Mouse (Mus musculus) testis, postnatal 10 days (tissue): ENCODE measurements around the gene Nme2.
A peak's percentile ranks its signal among the peaks of the same experiment; 100 is the strongest.
"Not testable (repeated sequence)": the region's sequence is repeated elsewhere in the genome, so short reads cannot be mapped to it uniquely, and the experiment has no call there.

Source experiments
- DNase-seq: peaks from one replicate; pipeline ENCODE4 v3.0.0; 2021; ENCODE audit warnings: low spot score

The Nme2 gene

GRCm38 (mm10) chr11:93967381-93967780, 11.3 kb upstream of the Nme2 start:
- no peak for DNase-seq

- DNase-seq, result no peak
Observed at GRCm38 (mm10) chr11:93965391-93965790, 9.3 kb upstream of the Nme2 start.

DNA sequence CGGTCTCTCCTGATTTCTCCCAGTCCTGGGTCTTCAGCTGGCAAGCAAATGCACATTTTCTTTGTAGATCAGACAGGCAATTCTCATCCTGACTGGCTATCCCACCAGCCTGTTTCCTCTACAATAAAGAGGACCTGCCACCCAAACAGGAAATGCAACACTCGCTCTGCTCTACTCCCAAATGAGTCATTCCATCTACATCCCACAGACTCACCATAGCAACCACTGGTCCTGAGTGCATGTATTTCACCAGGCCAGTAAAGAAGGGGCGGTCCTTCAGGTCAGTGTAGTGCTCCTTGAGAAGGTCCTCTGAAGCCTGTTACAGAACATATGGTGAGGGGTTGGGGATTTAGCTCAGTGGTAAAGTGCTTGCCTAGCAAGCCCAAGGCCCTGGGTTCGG, 7.0 kb upstream of the Nme2 start:
- DNase-seq, result no peak

DNA sequence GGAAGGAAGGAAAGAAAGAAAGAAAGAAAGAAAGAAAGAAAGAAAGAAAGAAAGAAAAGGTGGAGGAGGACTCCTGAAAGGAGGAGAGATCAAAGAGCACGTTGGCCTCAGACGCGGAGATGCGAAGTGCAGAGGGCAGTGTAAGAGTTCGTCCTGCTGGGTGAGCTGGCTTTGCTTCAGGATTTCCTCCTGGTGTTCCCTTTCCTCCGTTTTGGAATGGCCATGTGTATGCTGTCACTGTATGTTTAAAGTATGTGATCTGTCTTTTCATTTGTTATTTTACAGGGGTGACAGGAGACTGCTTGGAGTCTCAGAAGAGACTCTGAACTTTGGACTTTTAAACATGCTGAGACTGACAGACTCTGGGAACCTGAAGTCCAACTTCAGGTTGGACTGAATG, 5.4 kb upstream of the Nme2 start:
- DNase-seq, result no peak

- no peak for DNase-seq
Observed at GRCm38 (mm10) chr11:93957746-93958145, 1.7 kb upstream of the Nme2 start.

GRCm38 (mm10) chr11:93957031-93957555, 1.0 kb upstream of the Nme2 start:
- DNase-seq, result no peak

- DNase-seq, result peak; percentile 94
Observed at GRCm38 (mm10) chr11:93955256-93956150, 556 bp downstream of the Nme2 start.

DNA sequence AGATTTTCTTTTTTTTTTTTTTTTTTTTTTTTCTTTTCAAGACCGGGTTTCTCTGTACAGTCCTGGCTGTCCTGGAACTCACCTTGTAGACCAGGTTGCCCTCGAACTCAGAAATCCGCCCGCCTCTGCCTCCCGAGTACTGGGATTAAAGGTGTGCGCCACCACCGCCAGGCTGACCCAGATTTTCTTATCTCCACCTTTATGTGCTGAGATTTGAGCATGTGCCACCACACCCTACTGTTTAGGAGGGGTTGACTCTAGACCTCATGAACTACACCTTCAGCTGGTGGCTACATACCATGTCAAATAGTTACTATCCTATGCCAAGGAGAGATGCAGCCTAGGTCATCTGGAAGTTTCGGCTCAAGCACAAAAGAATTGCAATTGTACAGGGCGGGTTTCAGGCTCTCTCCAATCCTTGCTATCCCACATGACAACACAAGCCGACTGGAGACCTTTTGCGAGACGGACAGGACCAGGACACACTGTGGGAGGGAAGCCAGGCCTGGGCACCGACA, 1.3 kb downstream of the Nme2 start:
- DNase-seq, result no peak

DNA sequence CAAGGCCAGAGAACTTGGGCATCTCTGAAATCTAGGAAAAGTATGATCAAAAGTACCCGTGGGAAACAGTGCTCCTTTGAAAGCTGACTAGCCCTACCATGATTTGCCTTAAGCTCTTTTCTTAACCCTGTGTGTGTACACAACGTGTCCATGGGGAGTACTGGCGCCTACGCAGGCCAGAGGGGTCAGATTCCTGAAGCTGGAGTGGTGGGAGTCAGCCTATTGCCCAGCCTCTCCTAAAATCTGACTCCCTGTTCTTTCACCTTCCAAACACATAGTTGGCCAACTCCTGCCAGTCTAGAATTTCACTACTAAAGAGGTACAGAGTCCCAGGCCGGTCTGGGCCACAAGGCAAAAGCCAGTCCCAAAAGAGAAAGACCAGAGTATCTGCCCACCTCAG, 3.7 kb downstream of the Nme2 start:
- no peak for DNase-seq

- DNase-seq, result no peak
Observed at GRCm38 (mm10) chr11:93950045-93950444, 6.0 kb downstream of the Nme2 start.

- DNase-seq, result no peak
Observed at GRCm38 (mm10) chr11:93948887-93949567, 7.0 kb downstream of the Nme2 start.

DNA sequence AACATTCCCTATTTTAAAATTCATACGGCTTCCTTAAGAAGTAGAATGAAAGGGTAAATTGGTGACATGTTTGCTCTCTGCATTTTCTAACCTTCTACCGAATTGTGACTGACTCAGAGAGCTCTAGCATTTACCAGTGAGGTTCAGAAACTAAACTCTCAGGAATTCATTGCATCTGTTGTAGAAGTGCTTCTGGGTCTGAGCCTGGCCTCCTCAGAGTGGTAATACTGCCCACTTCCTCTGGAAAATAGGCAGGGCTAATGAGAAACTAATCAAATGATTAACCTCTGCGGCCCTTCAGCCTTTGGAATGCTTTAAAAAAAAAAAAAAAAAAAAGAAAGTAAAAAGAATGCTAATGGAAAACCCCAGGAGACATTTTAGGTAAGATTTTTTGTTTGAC, 11.1 kb downstream of the Nme2 start:
- DNase-seq, result no peak

- DNase-seq, result no peak
Observed at GRCm38 (mm10) chr11:93940906-93941305, 15.2 kb downstream of the Nme2 start.

- no peak for DNase-seq
Observed at GRCm38 (mm10) chr11:93929106-93929505, 27.0 kb downstream of the Nme2 start.

GRCm38 (mm10) chr11:93915019-93915418, 41.0 kb downstream of the Nme2 start:
- DNase-seq, result not testable (repeated sequence)

GRCm38 (mm10) chr11:93911603-93912002, 44.5 kb downstream of the Nme2 start:
- no peak for DNase-seq

- no peak for DNase-seq
Observed at GRCm38 (mm10) chr11:93908829-93909228, 47.2 kb downstream of the Nme2 start.

- DNase-seq, result no peak
Observed at GRCm38 (mm10) chr11:93907839-93908238, 48.2 kb downstream of the Nme2 start.

DNA sequence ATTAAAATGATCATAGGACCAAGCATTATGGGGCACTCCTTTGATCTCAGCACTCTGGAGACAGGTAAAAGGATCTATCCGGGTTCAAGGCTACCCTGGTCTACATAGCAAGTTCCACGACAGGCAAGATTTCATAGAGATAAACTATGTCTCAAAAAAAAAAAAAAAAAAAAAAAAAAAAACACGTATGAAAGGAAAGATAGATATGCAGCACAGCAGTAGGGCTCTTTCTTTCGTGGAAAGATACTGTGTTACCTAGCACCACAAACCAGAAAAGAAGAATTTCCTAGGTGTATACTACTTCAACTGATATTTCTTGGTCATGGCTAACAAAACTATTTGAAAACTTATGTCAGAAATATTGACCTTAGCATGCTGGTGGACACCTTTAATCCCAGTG, 49.2 kb downstream of the Nme2 start:
- DNase-seq, result no peak
